Mouse (Mus musculus): Measurements from ENCODE around the gene Pmel. TPM values are rescaled to one million over a fixed set of nuclear protein-coding genes. Genes with fewer than 3 reads are reported as not detected.

The Pmel gene
- polyA plus RNA-seq, 1 experiment from 2014 or later: 0.77 TPM

Other genes with a start within 250 kb of the Pmel start
- gene Smarcc2, start 244.9 kb upstream of the Pmel start, polyA plus RNA-seq (2015; fragmentation: Nextera tagmentation; extraction: Ambion mirVana): 185 and 195 TPM in 2 replicates
- gene Myl6, start 210.1 kb upstream of the Pmel start, polyA plus RNA-seq (2015; fragmentation: Nextera tagmentation; extraction: Ambion mirVana): 852 and 855 TPM in 2 replicates
- 5.3 and 6.4 TPM in 2 replicates for gene Myl6b, start 205.5 kb upstream of the Pmel start, polyA plus RNA-seq (2015; fragmentation: Nextera tagmentation; extraction: Ambion mirVana)
- gene Esyt1, start 178.3 kb upstream of the Pmel start, polyA plus RNA-seq (2015; fragmentation: Nextera tagmentation; extraction: Ambion mirVana): 8.8 and 8.9 TPM in 2 replicates
- gene Zc3h10, start 156.4 kb upstream of the Pmel start, polyA plus RNA-seq (2015; fragmentation: Nextera tagmentation; extraction: Ambion mirVana): 17.8 and 19.7 TPM in 2 replicates
- 1,924 and 2,018 TPM in 2 replicates for gene Rpl41, start 154.9 kb upstream of the Pmel start, polyA plus RNA-seq (2015; fragmentation: Nextera tagmentation; extraction: Ambion mirVana)
- gene Pa2g4, start 138.2 kb upstream of the Pmel start, polyA plus RNA-seq (2015; fragmentation: Nextera tagmentation; extraction: Ambion mirVana): 124 and 125 TPM in 2 replicates
- gene Erbb3, start 114.5 kb upstream of the Pmel start, polyA plus RNA-seq (2015; fragmentation: Nextera tagmentation; extraction: Ambion mirVana): 0.41 and 0.47 TPM in 2 replicates
- 295 and 315 TPM in 2 replicates for gene Rps26, start 77.4 kb upstream of the Pmel start, polyA plus RNA-seq (2015; fragmentation: Nextera tagmentation; extraction: Ambion mirVana)
- 23.1 and 23.5 TPM in 2 replicates for gene Ikzf4, start 58.2 kb upstream of the Pmel start, polyA plus RNA-seq (2015; fragmentation: Nextera tagmentation; extraction: Ambion mirVana)
- gene Suox, start 30.1 kb upstream of the Pmel start, polyA plus RNA-seq (2015; fragmentation: Nextera tagmentation; extraction: Ambion mirVana): 13.4 and 13.7 TPM in 2 replicates
- gene Rab5b, start 7.9 kb upstream of the Pmel start, polyA plus RNA-seq (2015; fragmentation: Nextera tagmentation; extraction: Ambion mirVana): 119 and 128 TPM in 2 replicates
- gene Cdk2, start 836 bp downstream of the Pmel start, polyA plus RNA-seq (2015; fragmentation: Nextera tagmentation; extraction: Ambion mirVana): 14.6 and 15.0 TPM in 2 replicates
- gene Dgka, start 40.7 kb downstream of the Pmel start, polyA plus RNA-seq (2015; fragmentation: Nextera tagmentation; extraction: Ambion mirVana): 6.1 and 6.3 TPM in 2 replicates
- 45.5 and 47.7 TPM in 2 replicates for gene Pym1, start 43.7 kb downstream of the Pmel start, polyA plus RNA-seq (2015; fragmentation: Nextera tagmentation; extraction: Ambion mirVana)
- 0.51 and 0.88 TPM in 2 replicates for gene Mmp19, start 86.7 kb downstream of the Pmel start, polyA plus RNA-seq (2015; fragmentation: Nextera tagmentation; extraction: Ambion mirVana)
- 54.2 and 59.5 TPM in 2 replicates for gene Dnajc14, start 99.9 kb downstream of the Pmel start, polyA plus RNA-seq (2015; fragmentation: Nextera tagmentation; extraction: Ambion mirVana)
- 14.8 and 16.1 TPM in 2 replicates for gene Tmem198b, start 100.2 kb downstream of the Pmel start, polyA plus RNA-seq (2015; fragmentation: Nextera tagmentation; extraction: Ambion mirVana)
- 143 and 152 TPM in 2 replicates for gene Sarnp, start 113.1 kb downstream of the Pmel start, polyA plus RNA-seq (2015; fragmentation: Nextera tagmentation; extraction: Ambion mirVana)
- gene Ormdl2, start 117.5 kb downstream of the Pmel start, polyA plus RNA-seq (2015; fragmentation: Nextera tagmentation; extraction: Ambion mirVana): 17.7 and 18.6 TPM in 2 replicates
- 7.6 and 7.9 TPM in 2 replicates for gene Gdf11, start 187.5 kb downstream of the Pmel start, polyA plus RNA-seq (2015; fragmentation: Nextera tagmentation; extraction: Ambion mirVana)
- gene Cd63, start 196.8 kb downstream of the Pmel start, polyA plus RNA-seq (2015; fragmentation: Nextera tagmentation; extraction: Ambion mirVana): 152 and 195 TPM in 2 replicates
- 13.6 TPM in 2 replicates for gene Rdh5, start 218.7 kb downstream of the Pmel start, polyA plus RNA-seq (2015; fragmentation: Nextera tagmentation; extraction: Ambion mirVana)
- 227 and 228 TPM in 2 replicates for gene Bloc1s1, start 219.8 kb downstream of the Pmel start, polyA plus RNA-seq (2015; fragmentation: Nextera tagmentation; extraction: Ambion mirVana)
- gene Itga7, start 229.6 kb downstream of the Pmel start, polyA plus RNA-seq (2015; fragmentation: Nextera tagmentation; extraction: Ambion mirVana): 6.1 and 9.2 TPM in 2 replicates